Mouse (Mus musculus) embryonic facial prominence, embryonic 13.5 days (tissue): ENCODE measurements around the gene Dpysl4. TPM values are rescaled to one million over a fixed set of nuclear protein-coding genes. Genes with fewer than 3 reads are reported as not detected.

Experiments
- ATAC-seq: fragments of 200-750 bp; cut with Nextera tagmentation; 2 replicates; pipeline ENCODE4 v1.8.0; 2017; ENCODE audit warnings: low read depth; ENCODE audit not compliant: insufficient number of reproducible peaks, insufficient read depth, low FRiP score, low TSS enrichment
- H3K27ac ChIP-seq: fragments of 300-500 bp; sonication (generic); 2 replicates; pipeline ENCODE4 v1.5.1; 2015; ENCODE audit warnings: moderate library complexity, mild to moderate bottlenecking, inconsistent platforms
- H3K27me3 ChIP-seq: fragments of 300-500 bp; sonication (generic); 2 replicates; pipeline ENCODE4 v1.6.1; 2015; ENCODE audit warnings: mild to moderate bottlenecking, inconsistent platforms
- H3K36me3 ChIP-seq: fragments of 300-500 bp; sonication (generic); 2 replicates; pipeline ENCODE4 v1.6.1; 2015; ENCODE audit warnings: mild to moderate bottlenecking, inconsistent platforms
- H3K4me1 ChIP-seq: fragments of 300-500 bp; sonication (generic); 2 replicates; pipeline ENCODE4 v1.6.1; 2015; ENCODE audit warnings: inconsistent platforms
- H3K4me2 ChIP-seq: fragments of 300-500 bp; sonication (generic); 2 replicates; pipeline ENCODE4 v1.6.1; 2015; ENCODE audit warnings: moderate library complexity, mild to moderate bottlenecking, inconsistent platforms
- H3K4me3 ChIP-seq: fragments of 300-500 bp; sonication (generic); 2 replicates; pipeline ENCODE4 v1.5.1; 2015; ENCODE audit warnings: mild to moderate bottlenecking, inconsistent platforms
- H3K9ac ChIP-seq: fragments of 300-500 bp; sonication (generic); 2 replicates; pipeline ENCODE4 v1.6.1; 2015; ENCODE audit warnings: mild to moderate bottlenecking, inconsistent platforms
- H3K9me3 ChIP-seq: fragments of 300-500 bp; sonication (generic); 2 replicates; pipeline ENCODE4 v1.6.1; 2016; ENCODE audit warnings: inconsistent platforms
- WGBS: fragments of 180-500 bp; shearing (Covaris S2); methylation state at CpG from one replicate; pipeline ENCODE4 v1.1.7; 2015; ENCODE audit warnings: mixed read lengths; 5-methylcytosine and 5-hydroxymethylcytosine counted together
- polyA plus RNA-seq: library from polyadenylated mRNA; unstranded; fragments of >200 nt; fragmentation: Nextera tagmentation; extraction: Ambion mirVana; gene quantifications from 2 replicates; pipeline ENCODE4 v1.2.1, GENCODE M21; 2015

Dpysl4 gene
- polyA plus RNA-seq, 1 experiment from 2014 or later = 27.9 TPM

DNA sequence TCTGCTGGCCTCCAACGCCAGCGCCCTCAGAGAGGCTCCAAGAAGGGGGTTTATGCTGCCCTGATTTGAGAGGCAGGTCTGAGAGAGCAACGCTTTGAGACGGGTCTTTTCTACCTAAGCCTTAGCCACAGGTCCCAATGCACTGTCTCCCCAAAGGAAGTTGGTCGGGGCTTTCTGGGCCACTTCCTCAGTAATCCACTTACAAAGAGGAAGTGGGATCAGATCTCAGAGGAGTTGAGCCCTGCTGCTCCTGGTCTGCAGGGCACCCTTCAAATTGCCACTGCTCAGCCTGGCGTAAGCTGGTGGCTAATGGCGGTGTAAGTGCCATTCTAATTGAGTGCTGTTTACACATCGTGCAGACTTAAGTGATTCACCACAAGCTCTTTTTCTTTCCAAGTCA, 45.7 kb downstream of the Dpysl4 start:
- Histone ChIP-seq H3K36me3 (no peaks in the 10 kb centered on the region), H3K4me3 (no peak overlapping the region), H3K4me2 (no peak overlapping the region), H3K27ac (no peak overlapping the region), H3K9me3 (no peaks in the 10 kb centered on the region), H3K9ac (no peak overlapping the region), H3K4me1 (peaks cover 29% of the 10 kb centered on the region), H3K27me3 (no peaks in the 10 kb centered on the region)
- WGBS = 69% methylated on average over 8 of the region's 8 CpGs
- no peak for ATAC-seq

DNA sequence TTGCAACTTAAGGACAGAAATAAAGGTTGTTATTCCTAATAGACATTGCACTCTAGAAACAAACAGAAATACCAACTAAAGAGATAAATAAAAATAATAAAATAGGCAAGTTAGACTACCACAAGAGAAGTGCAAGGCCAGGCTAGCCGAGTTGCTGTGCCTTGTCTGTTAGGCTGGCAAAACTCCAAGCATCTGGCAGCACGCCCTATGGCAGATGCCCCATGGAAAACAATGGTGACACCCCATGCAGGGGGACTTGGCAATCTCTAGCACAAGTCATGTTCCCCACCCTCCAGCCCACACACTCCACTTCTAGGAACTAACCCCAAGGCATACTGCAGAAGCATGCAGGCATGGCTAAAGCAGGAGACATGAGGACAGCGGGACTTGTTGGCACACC, 47.6 kb downstream of the Dpysl4 start:
- Histone ChIP-seq H3K4me2 (no peak overlapping the region), H3K9ac (no peak overlapping the region), H3K9me3 (no peaks in the 10 kb centered on the region), H3K27me3 (no peaks in the 10 kb centered on the region), H3K4me3 (no peak overlapping the region), H3K27ac (no peak overlapping the region), H3K4me1 (peaks cover 29% of the 10 kb centered on the region), H3K36me3 (no peaks in the 10 kb centered on the region)
- no peak for ATAC-seq
- WGBS = 60% methylated on average over 3 of the region's 3 CpGs

DNA sequence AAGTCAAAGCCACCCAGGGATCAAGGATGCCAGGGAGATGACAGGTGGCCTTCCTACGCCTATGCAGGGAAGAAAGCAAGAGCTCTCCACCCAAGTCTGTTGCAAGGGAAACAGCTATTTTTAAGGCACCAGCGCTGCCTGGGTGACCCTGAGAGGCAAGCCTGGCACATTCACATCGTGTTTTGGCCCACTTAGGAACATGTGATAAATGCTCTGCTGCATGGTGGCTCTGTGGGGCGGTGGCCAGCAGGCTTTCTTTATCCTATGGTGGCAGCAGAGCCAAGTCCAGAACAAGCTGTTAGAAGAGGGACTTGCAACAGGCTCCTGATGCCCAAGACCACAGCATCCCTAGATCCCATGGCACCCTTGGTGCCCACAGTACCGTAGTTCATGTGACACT, 49.4 kb downstream of the Dpysl4 start:
- WGBS = 84% methylated on average over 5 of the region's 5 CpGs
- no peak overlapping the region for H3K4me2 ChIP-seq

DNA sequence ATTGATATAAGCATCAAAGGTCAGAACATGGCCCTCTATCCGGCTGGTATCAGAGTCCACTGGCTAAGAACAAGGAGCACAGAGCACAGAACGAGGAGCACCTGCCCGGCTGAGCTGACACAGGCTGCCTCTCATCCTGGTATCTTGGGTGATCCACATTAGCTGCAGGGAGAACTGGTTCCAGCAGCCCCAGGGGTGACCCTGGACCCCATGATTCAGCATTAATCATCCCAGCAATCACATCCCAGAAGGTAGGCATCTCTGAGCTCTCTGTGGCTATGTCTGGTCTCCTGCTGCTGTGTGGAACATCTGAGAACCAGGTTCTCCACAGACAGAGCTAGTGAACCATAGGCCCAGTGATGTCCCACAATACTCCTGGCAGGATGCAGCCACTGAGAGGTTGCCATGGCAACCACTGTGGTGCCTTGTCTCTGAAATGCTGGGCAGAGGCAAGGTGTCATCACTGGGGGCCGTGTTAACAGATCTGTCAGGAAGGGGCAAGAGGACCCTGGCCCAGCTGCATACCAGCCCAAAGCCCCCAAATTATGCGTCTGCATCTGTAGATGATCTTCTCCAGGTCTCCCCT, 51.2 kb downstream of the Dpysl4 start:
- Histone ChIP-seq H3K27ac (no peak overlapping the region), H3K9me3 (no peaks in the 10 kb centered on the region), H3K27me3 (no peaks in the 10 kb centered on the region), H3K4me3 (no peak overlapping the region), H3K4me2 (no peak overlapping the region), H3K9ac (no peak overlapping the region), H3K4me1 (peaks cover 19% of the 10 kb centered on the region), H3K36me3 (no peaks in the 10 kb centered on the region)
- no peak for ATAC-seq
- 71% methylated on average over 5 of the region's 5 CpGs for WGBS

More for the DNA sequence above, 49.4 kb downstream of the Dpysl4 start:
- Histone ChIP-seq H3K9me3 (no peaks in the 10 kb centered on the region), H3K27ac (no peak overlapping the region), H3K4me1 (peaks cover 34% of the 10 kb centered on the region), H3K36me3 (no peaks in the 10 kb centered on the region), H3K4me3 (no peak overlapping the region), H3K9ac (no peak overlapping the region), H3K27me3 (no peaks in the 10 kb centered on the region)
- no peak for ATAC-seq

DNA sequence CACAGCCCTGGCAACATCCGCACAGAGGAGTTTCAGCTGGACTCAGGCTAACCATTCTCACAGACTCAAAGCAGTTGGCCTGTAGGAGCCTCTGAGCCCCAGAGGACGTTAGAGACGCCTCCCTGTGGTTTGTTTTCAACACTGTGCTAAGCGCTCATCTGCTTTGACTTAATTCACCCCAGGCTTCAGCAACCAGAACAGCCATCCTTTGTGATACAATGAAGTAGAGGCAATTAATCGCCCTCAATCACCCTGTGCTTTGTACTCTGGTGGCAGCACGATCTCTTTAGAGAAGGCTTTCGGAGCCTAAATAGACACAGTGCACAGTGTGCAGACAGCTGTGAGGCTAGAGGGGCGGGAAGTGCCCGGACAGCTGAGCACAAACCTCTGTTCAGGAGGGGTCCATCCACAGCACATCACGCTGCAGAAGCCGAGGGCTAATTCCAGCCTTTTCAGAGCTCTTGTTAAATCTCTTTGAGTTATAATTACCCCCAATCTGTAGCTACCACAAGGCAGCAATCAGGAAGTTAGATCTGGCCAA, 54.2 kb downstream of the Dpysl4 start:
- Histone ChIP-seq H3K36me3 (no peaks in the 10 kb centered on the region), H3K4me1 (peaks cover 13% of the 10 kb centered on the region), H3K9me3 (no peaks in the 10 kb centered on the region), H3K9ac (0 out of 2 replicates have a peak overlapping the region, but pooled peaks have one; percentile 21), H3K4me3 (no peak overlapping the region), H3K27me3 (no peaks in the 10 kb centered on the region), H3K4me2 (peak overlapping the region; percentile 2; the same call in 1 of the 2 replicates), H3K27ac (peak overlapping the region; percentile 5; the same call in 1 of the 2 replicates)
- WGBS = 5% methylated on average over 11 of the region's 11 CpGs
- no peak for ATAC-seq

- no peak overlapping the region for H3K9ac ChIP-seq
- H3K27ac ChIP-seq = no peak overlapping the region
- peaks cover 19% of the 10 kb centered on the region for H3K4me1 ChIP-seq
- H3K27me3 ChIP-seq = no peaks in the 10 kb centered on the region
- 52% methylated on average over 1 of the region's 1 CpGs for WGBS
- H3K36me3 ChIP-seq = no peaks in the 10 kb centered on the region
- ATAC-seq = no peak
- no peaks in the 10 kb centered on the region for H3K9me3 ChIP-seq
- H3K4me3 ChIP-seq = no peak overlapping the region
- no peak overlapping the region for H3K4me2 ChIP-seq
Measured at GRCm38 (mm10) chr7:139143785-139144184, 58.0 kb downstream of the Dpysl4 start.

DNA sequence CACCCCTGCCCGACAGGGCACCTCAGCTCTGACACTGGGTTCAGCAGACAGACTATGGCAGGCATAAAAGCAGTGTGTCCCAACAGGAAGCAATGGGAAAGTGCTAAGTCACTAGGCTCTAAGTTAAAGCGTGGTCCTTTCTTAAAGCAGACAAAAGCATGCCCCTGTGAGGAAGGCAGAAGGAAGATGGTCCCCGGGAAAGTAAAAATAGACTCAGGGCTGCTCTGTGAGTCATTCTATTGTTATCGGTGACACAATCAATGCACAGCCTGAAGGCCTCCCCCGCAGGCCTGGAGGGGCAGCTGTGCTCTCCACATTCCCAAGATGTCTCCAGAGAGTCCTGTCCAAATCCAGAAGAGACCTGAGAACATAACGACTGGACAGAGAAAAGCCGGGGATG, 60.1 kb downstream of the Dpysl4 start:
- Histone ChIP-seq H3K27ac (no peak overlapping the region), H3K4me1 (peaks cover 10% of the 10 kb centered on the region), H3K4me2 (no peak overlapping the region), H3K9me3 (no peaks in the 10 kb centered on the region), H3K9ac (no peak overlapping the region), H3K36me3 (no peaks in the 10 kb centered on the region), H3K27me3 (no peaks in the 10 kb centered on the region), H3K4me3 (no peak overlapping the region)
- WGBS = 39% methylated on average over 7 of the region's 7 CpGs
- no peak for ATAC-seq

DNA sequence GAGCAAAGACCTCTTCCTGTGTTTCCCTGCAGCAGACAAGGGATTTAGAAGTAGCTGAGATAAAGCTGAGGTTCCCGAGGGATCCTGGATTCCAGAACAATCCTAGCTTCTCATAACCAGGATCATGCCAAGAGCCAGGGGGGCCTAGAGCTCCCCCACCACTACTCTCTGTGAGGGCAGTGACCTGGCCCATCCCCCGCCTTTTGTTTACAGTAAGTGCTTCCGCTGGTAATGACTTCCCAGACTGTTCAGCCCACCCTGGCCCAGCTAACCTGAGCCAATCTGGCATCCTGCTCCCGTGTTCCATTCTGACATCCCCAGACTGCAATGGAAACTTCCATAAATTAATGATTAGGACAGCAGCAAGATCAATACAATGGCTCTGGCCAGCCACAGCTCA, 61.6 kb downstream of the Dpysl4 start:
- no peak overlapping the region for H3K9ac ChIP-seq
- ATAC-seq = no peak
- no peaks in the 10 kb centered on the region for H3K27me3 ChIP-seq
- H3K9me3 ChIP-seq = no peaks in the 10 kb centered on the region
- peaks cover 16% of the 10 kb centered on the region for H3K4me1 ChIP-seq
- H3K4me3 ChIP-seq = no peak overlapping the region
- 35% methylated on average over 4 of the region's 4 CpGs for whole genome bisulfite sequencing
- no peaks in the 10 kb centered on the region for H3K36me3 ChIP-seq
- no peak overlapping the region for H3K4me2 ChIP-seq
- no peak overlapping the region for H3K27ac ChIP-seq

- 24% methylated on average over 7 of the region's 7 CpGs for WGBS
- H3K4me1 ChIP-seq = peaks cover 16% of the 10 kb centered on the region
- no peaks in the 10 kb centered on the region for H3K36me3 ChIP-seq
- ATAC-seq = no peak
- H3K27me3 ChIP-seq = no peaks in the 10 kb centered on the region
- H3K4me2 ChIP-seq = no peak overlapping the region
- no peak overlapping the region for H3K4me3 ChIP-seq
- H3K9me3 ChIP-seq = no peaks in the 10 kb centered on the region
- H3K27ac ChIP-seq = no peak overlapping the region
- no peak overlapping the region for H3K9ac ChIP-seq
Measured at GRCm38 (mm10) chr7:139149373-139149772, 63.6 kb downstream of the Dpysl4 start.

- no peak overlapping the region for H3K9ac ChIP-seq
- 0 out of 2 replicates have a peak, but pooled peaks have one; percentile 16 for ATAC-seq
- no peak overlapping the region for H3K4me3 ChIP-seq
- H3K27me3 ChIP-seq = no peaks in the 10 kb centered on the region
- no peaks in the 10 kb centered on the region for H3K36me3 ChIP-seq
- 37% methylated on average over 10 of the region's 10 CpGs for WGBS
- no peak overlapping the region for H3K4me2 ChIP-seq
- no peak overlapping the region for H3K27ac ChIP-seq
- peaks cover 16% of the 10 kb centered on the region for H3K4me1 ChIP-seq
- no peaks in the 10 kb centered on the region for H3K9me3 ChIP-seq
Measured at GRCm38 (mm10) chr7:139151116-139151515, 65.3 kb downstream of the Dpysl4 start.
